Mouse (Mus musculus) limb, embryonic 12.5 days (tissue): ENCODE data around the gene Fras1. TPM values are rescaled to one million over a fixed set of nuclear protein-coding genes. Genes with fewer than 3 reads are reported as not detected.

ENCODE experiments used
- ATAC-seq: fragments of 200-750 bp; cut with Nextera tagmentation; 2 replicates; pipeline ENCODE4 v1.8.0; 2017; ENCODE audit warnings: low read depth, moderate TSS enrichment; ENCODE audit not compliant: insufficient number of reproducible peaks, insufficient read depth, low FRiP score, low TSS enrichment
- H3K27ac ChIP-seq: fragments of 300-500 bp; sonication (generic); 2 replicates; pipeline ENCODE4 v1.5.1; 2016; ENCODE audit warnings: mild to moderate bottlenecking, moderate library complexity
- H3K27me3 ChIP-seq: fragments of 300-500 bp; sonication (generic); 2 replicates; pipeline ENCODE4 v1.6.1; 2016; ENCODE audit warnings: mild to moderate bottlenecking, moderate library complexity
- H3K36me3 ChIP-seq: fragments of 300-500 bp; sonication (generic); 2 replicates; pipeline ENCODE4 v1.6.1; 2016; ENCODE audit warnings: mild to moderate bottlenecking, moderate library complexity
- H3K4me1 ChIP-seq: fragments of 300-500 bp; sonication (generic); replicated peaks from 2 replicates; pipeline ENCODE4 v1.6.1; 2016
- H3K4me2 ChIP-seq: fragments of 300-500 bp; sonication (generic); 2 replicates; pipeline ENCODE4 v1.6.1; 2016; ENCODE audit warnings: mild to moderate bottlenecking, moderate library complexity
- H3K4me3 ChIP-seq: fragments of 300-500 bp; sonication (generic); replicated peaks from 2 replicates; pipeline ENCODE4 v1.5.1; 2016; ENCODE audit warnings: mild to moderate bottlenecking
- H3K9ac ChIP-seq: fragments of 300-500 bp; sonication (generic); replicated peaks from 2 replicates; pipeline ENCODE4 v1.6.1; 2016; ENCODE audit warnings: mild to moderate bottlenecking, moderate library complexity
- H3K9me3 ChIP-seq: fragments of 300-500 bp; sonication (generic); 2 replicates; pipeline ENCODE4 v1.6.1; 2016; ENCODE audit warnings: mild to moderate bottlenecking, moderate library complexity
- WGBS: fragments of 180-500 bp; shearing (Covaris S2); methylation state at CpG from one replicate; pipeline ENCODE4 v1.1.7; 2016; 5-methylcytosine and 5-hydroxymethylcytosine counted together
- polyA plus RNA-seq: library from polyadenylated mRNA; unstranded; fragments of >200 nt; fragmentation: Nextera tagmentation; extraction: Ambion mirVana; gene quantifications from 2 replicates; pipeline ENCODE4 v1.2.1, GENCODE M21; 2016

The Fras1 gene
- polyA plus RNA-seq, 1 experiment from 2014 or later, result 18.3 TPM

GRCm38 (mm10) chr5:96682777-96683176 lies 309.0 kb downstream of the Fras1 start:
- no peak overlapping the region for H3K27ac ChIP-seq
- peaks cover 6% of the 10 kb centered on the region; the same call in 1 of the 2 replicates for H3K4me1 ChIP-seq
- H3K4me2 ChIP-seq, result no peak overlapping the region
- WGBS, result 66% methylated on average over 2 of the region's 2 CpGs
- ATAC-seq, result no peak
- H3K9ac ChIP-seq, result no peak overlapping the region
- H3K27me3 ChIP-seq, result no peaks in the 10 kb centered on the region
- H3K36me3 ChIP-seq, result 0 out of 2 replicates have a peak, but pooled peaks cover 3% of the 10 kb centered on the region
- H3K4me3 ChIP-seq, result no peak overlapping the region
- no peaks in the 10 kb centered on the region for H3K9me3 ChIP-seq

GRCm38 (mm10) chr5:96688885-96689284 lies 315.1 kb downstream of the Fras1 start:
- H3K4me1 ChIP-seq, result no peaks in the 10 kb centered on the region
- no peak overlapping the region for H3K4me2 ChIP-seq
- no peak for ATAC-seq
- H3K27me3 ChIP-seq, result no peaks in the 10 kb centered on the region
- H3K9ac ChIP-seq, result no peak overlapping the region
- H3K27ac ChIP-seq, result no peak overlapping the region
- H3K4me3 ChIP-seq, result no peak overlapping the region
- H3K36me3 ChIP-seq, result 0 out of 2 replicates have a peak, but pooled peaks cover 3% of the 10 kb centered on the region
- WGBS, result 91% methylated on average over 2 of the region's 2 CpGs
- H3K9me3 ChIP-seq, result no peaks in the 10 kb centered on the region

- no peaks in the 10 kb centered on the region for H3K4me1 ChIP-seq
- no peak overlapping the region for H3K4me2 ChIP-seq
- 79% methylated on average over 8 of the region's 8 CpGs for WGBS
- no peak for ATAC-seq
- H3K4me3 ChIP-seq, result no peak overlapping the region
- H3K9ac ChIP-seq, result no peak overlapping the region
- peaks cover 4% of the 10 kb centered on the region; the same call in 1 of the 2 replicates for H3K36me3 ChIP-seq
- H3K27ac ChIP-seq, result no peak overlapping the region
- H3K9me3 ChIP-seq, result no peaks in the 10 kb centered on the region
- no peaks in the 10 kb centered on the region for H3K27me3 ChIP-seq
Measured at GRCm38 (mm10) chr5:96698972-96699371, 325.2 kb downstream of the Fras1 start.

GRCm38 (mm10) chr5:96702706-96703625 lies 329.2 kb downstream of the Fras1 start:
- peaks cover 4% of the 10 kb centered on the region; the same call in 1 of the 2 replicates for H3K36me3 ChIP-seq
- no peaks in the 10 kb centered on the region for H3K9me3 ChIP-seq
- H3K27me3 ChIP-seq, result no peaks in the 10 kb centered on the region
- no peak overlapping the region for H3K9ac ChIP-seq
- no peaks in the 10 kb centered on the region for H3K4me1 ChIP-seq
- no peak overlapping the region for H3K4me2 ChIP-seq
- ATAC-seq, result no peak
- 63% methylated on average over 22 of the region's 22 CpGs for WGBS
- no peak overlapping the region for H3K4me3 ChIP-seq
- no peak overlapping the region for H3K27ac ChIP-seq

- 84% methylated on average over 10 of the region's 10 CpGs for WGBS
- Histone ChIP-seq H3K4me2 (no peak overlapping the region), H3K4me1 (no peaks in the 10 kb centered on the region; the same call in 1 of the 2 replicates), H3K27ac (no peak overlapping the region), H3K4me3 (no peak overlapping the region), H3K9me3 (no peaks in the 10 kb centered on the region), H3K9ac (no peak overlapping the region), H3K27me3 (no peaks in the 10 kb centered on the region), H3K36me3 (peaks cover 4% of the 10 kb centered on the region; the same call in 1 of the 2 replicates)
- ATAC-seq, result no peak
Measured at GRCm38 (mm10) chr5:96708515-96708914, 334.8 kb downstream of the Fras1 start.

- Histone ChIP-seq H3K9ac (no peak overlapping the region), H3K4me2 (no peak overlapping the region), H3K9me3 (no peaks in the 10 kb centered on the region), H3K4me1 (no peaks in the 10 kb centered on the region; the same call in 1 of the 2 replicates), H3K27ac (no peak overlapping the region), H3K27me3 (no peaks in the 10 kb centered on the region), H3K36me3 (peaks cover 3% of the 10 kb centered on the region; the same call in 1 of the 2 replicates), H3K4me3 (no peak overlapping the region)
- 70% methylated on average over 12 of the region's 12 CpGs for WGBS
- no peak for ATAC-seq
Measured at GRCm38 (mm10) chr5:96712089-96712684, 338.4 kb downstream of the Fras1 start.

- no peaks in the 10 kb centered on the region for H3K27me3 ChIP-seq
- H3K4me2 ChIP-seq, result no peak overlapping the region
- ATAC-seq, result no peak
- no peak overlapping the region for H3K9ac ChIP-seq
- H3K4me3 ChIP-seq, result no peak overlapping the region
- H3K27ac ChIP-seq, result no peak overlapping the region
- H3K36me3 ChIP-seq, result no peaks in the 10 kb centered on the region
- no peaks in the 10 kb centered on the region; the same call in 1 of the 2 replicates for H3K4me1 ChIP-seq
- WGBS, result 81% methylated on average over 4 of the region's 4 CpGs
- H3K9me3 ChIP-seq, result no peaks in the 10 kb centered on the region
Measured at GRCm38 (mm10) chr5:96712799-96713198, 339.0 kb downstream of the Fras1 start.

GRCm38 (mm10) chr5:96716273-96717034 lies 342.7 kb downstream of the Fras1 start:
- no peak overlapping the region for H3K4me2 ChIP-seq
- H3K9me3 ChIP-seq, result no peaks in the 10 kb centered on the region
- H3K27me3 ChIP-seq, result no peaks in the 10 kb centered on the region
- no peak for ATAC-seq
- H3K36me3 ChIP-seq, result no peaks in the 10 kb centered on the region
- no peaks in the 10 kb centered on the region for H3K4me1 ChIP-seq
- H3K9ac ChIP-seq, result no peak overlapping the region
- H3K27ac ChIP-seq, result no peak overlapping the region
- 63% methylated on average over 8 of the region's 8 CpGs for WGBS
- no peak overlapping the region for H3K4me3 ChIP-seq

- H3K4me3 ChIP-seq, result no peak overlapping the region
- no peak overlapping the region for H3K27ac ChIP-seq
- H3K4me1 ChIP-seq, result no peaks in the 10 kb centered on the region
- no peaks in the 10 kb centered on the region for H3K27me3 ChIP-seq
- no peaks in the 10 kb centered on the region for H3K9me3 ChIP-seq
- H3K9ac ChIP-seq, result no peak overlapping the region
- ATAC-seq, result no peak
- no peak overlapping the region for H3K4me2 ChIP-seq
- H3K36me3 ChIP-seq, result no peaks in the 10 kb centered on the region
- 91% methylated on average over 4 of the region's 4 CpGs for WGBS
Measured at GRCm38 (mm10) chr5:96717690-96718089, 343.9 kb downstream of the Fras1 start.

- Histone ChIP-seq H3K36me3 (no peaks in the 10 kb centered on the region), H3K27ac (no peak overlapping the region), H3K4me1 (no peaks in the 10 kb centered on the region), H3K9me3 (no peaks in the 10 kb centered on the region), H3K4me3 (no peak overlapping the region), H3K4me2 (no peak overlapping the region), H3K9ac (no peak overlapping the region), H3K27me3 (no peaks in the 10 kb centered on the region)
- ATAC-seq, result no peak
- WGBS, result 79% methylated on average over 5 of the region's 5 CpGs
Measured at GRCm38 (mm10) chr5:96718601-96719000, 344.8 kb downstream of the Fras1 start.

- no peaks in the 10 kb centered on the region for H3K27me3 ChIP-seq
- no peaks in the 10 kb centered on the region for H3K4me1 ChIP-seq
- H3K9ac ChIP-seq, result no peak overlapping the region
- H3K4me2 ChIP-seq, result no peak overlapping the region
- H3K27ac ChIP-seq, result no peak overlapping the region
- no peak for ATAC-seq
- H3K4me3 ChIP-seq, result no peak overlapping the region
- 84% methylated on average over 5 of the region's 5 CpGs for whole genome bisulfite sequencing
- no peaks in the 10 kb centered on the region for H3K36me3 ChIP-seq
- no peaks in the 10 kb centered on the region for H3K9me3 ChIP-seq
Measured at GRCm38 (mm10) chr5:96719221-96719620, 345.5 kb downstream of the Fras1 start.
